Mouse (Mus musculus) lung, postnatal 4 days (tissue): ENCODE measurements around the gene Plekhg1.

Experiments used
- DNase-seq, 2 experiments: peaks; one replicate each; pipeline ENCODE4 v3.0.0; 2021

Plekhg1 gene

DNA sequence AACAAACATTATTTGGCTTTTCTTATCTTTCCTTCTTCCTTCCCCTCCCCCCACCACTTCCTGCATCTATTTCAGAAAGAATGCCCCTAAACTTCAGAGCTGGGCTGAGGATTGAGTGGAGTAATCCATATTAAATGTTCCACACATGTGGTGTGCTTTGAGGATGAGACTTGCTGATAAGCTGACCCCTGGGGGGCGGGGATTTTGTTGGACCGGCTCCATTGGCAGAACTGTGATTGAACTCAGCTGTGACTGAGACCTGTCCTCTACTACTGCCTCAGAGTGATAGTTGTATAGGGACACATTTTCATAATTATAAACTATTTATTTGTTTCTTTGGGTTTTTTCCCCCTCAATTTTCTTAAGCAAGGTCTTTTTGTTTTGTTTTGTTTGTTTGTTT, 2.9 kb downstream of the Plekhg1 start:
- peak; percentile 38 to 70 for DNase-seq

DNA sequence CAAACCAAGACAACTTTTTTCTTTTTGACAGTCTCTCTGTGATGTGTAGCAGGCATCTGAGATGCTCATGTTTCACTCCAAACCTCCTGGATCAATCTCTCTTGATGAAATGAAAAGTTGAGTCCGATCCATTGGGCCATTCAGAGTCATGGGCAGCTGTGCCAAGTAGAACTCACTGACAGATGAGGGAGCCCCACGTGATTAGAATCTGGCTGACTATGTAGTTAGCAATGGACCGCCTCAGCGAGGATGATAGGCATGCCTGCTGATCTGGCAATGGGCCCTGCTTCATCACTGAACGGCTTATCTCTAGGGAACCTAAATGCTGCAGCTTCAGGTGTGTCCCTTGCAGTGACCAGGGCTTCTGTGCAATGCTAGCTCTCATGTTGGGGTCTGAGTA, 3.7 kb downstream of the Plekhg1 start:
- no peak for DNase-seq

DNA sequence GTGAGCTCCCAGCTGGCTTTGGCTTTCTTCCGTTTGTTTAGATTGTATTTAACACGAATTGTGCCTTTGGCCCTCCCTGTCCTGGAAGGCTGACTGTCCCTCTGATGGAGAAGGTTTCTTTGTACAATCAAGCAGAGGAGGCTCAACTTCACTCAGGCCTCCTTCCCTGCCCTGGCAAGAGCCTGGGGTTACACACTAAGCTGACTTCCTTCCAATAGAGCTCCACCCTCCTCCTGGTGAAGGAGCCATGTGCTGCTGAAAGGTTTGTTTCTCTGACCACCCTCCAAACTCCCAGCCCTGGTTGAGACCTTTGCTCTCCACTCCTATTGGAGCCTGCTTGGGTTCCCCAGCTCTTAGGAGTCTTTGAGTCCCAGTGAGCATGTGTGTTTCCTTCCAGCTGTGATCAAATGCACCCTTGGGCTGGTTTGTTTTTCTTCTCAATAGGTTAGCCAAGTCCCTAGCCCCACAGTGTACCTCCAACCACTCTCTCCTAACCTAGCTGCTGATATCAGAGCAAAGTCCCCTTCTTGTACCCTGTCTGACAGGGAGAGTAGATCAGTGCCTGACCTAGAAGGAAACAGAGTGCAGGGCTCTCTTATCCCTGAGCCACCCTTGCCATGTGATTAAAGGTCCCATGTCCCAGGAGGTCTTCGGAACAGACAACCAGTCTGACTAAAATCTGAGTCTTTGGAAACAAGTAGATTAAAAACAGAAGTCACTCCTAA, 6.8 kb downstream of the Plekhg1 start:
- no peak for DNase-seq

DNA sequence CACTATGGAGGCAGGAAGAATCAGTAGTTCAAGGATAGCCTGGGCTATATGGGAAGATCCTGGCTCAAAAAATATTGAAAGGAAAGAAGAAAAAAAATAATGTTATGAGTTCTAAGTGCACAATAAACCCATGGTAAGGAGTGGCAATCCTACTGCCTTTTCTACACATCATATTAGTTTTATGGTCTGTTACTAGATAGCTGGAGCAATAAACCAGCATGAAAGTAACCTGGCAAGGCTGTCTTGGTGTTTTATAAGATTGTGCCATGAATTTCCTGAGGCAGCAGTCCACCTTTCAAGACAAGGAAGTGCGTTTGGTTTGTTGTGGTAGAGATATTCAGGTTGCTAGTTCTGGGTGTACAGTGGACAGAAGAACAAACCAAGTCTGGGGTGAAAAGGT, 9.4 kb downstream of the Plekhg1 start:
- DNase-seq, result no peak

DNA sequence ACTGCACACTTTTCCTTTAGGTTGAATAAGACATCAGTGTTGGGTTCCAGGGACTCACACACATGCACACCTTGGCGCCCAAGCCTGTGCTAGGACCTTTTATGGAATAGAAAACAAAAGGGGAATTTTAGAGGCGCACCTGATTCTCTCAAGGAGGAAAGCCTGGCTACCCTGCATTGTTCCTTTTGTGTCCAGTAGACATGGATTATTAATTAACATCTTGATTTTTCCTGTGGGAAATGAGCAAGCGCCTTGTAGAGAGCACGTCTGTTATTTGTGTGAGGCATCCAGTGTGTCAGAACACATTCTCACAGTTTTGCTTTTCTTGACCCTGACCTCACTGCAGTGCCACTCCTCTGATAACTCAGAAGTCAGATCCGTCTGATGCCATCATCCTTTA, 21.8 kb downstream of the Plekhg1 start:
- no peak for DNase-seq

DNA sequence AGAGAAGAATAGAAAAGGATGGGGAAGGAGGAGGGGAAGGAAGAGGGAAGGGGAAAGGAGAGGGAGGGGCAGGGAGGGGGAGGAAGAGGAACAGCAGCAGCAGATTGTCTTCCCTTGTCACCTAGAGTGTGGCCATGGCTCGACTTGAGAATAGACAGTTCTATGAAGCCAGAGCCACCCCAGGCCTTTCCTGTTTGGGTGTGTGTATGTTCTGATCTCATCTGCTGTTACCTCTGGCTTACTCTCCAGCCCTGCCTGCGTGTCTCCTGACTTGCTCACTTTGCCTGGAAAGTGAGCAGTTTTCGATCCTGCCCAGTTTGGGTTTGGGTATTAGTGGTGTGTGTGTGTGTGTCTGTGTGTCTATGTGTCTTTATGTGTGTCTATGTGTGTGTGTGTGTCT, 23.0 kb downstream of the Plekhg1 start:
- DNase-seq, result no peak

DNA sequence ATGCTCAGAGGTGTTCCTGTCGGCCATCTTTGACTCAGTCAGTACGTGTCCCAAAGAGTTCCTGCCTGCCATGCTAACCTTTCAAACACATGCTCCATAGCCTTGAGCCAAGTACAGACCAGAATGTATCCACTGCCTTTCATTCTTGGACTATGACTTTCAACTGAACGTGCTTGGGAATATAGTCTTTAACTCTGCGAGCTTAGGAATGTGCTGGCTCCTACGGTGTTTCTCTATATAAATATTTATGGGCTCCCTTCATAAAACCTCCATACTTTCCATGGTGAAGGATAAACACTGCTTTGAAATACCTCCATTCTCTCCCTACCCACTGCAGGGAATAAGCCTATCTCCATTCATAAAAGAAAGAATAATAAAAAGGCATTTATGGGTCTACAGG, 29.0 kb downstream of the Plekhg1 start:
- DNase-seq, result no peak

DNA sequence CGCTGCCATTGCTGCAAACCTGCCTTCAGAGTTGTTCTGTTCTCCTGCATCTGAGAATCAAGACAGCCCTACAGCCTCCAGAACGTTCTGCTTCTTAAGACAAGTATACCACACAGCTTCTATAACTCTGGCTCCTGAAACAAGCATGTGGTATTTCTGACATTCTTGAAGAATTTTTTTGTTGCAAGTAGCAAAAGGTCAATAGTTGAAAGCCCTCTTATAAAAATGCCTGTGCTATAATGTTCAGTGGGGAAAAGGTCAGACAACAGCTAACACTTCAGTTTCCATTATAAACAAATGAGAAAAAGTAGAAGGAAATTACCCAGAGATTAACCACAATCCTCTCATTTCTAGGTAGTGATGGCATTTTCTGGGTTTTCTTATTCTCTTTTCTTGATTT, 34.2 kb downstream of the Plekhg1 start:
- no peak for DNase-seq

DNA sequence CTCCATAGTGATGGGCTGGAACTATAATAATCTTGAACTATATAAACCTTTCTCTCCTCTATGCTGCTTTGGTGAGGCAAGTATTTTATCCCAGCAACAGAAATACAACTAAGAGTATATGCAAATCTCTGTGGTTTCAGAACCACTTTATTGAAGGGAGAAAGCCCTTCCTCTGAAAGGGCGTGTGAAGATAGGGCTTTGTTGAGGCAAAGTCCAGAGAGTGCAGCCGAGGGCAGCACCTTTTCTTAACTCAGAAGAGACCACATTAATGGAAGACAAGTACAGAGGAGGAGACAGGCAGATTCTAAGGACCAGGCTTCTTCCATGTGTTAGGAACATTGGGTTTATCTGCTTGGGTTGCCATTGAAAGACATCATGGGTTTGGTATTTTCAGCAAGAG, 36.6 kb downstream of the Plekhg1 start:
- DNase-seq, result no peak

DNA sequence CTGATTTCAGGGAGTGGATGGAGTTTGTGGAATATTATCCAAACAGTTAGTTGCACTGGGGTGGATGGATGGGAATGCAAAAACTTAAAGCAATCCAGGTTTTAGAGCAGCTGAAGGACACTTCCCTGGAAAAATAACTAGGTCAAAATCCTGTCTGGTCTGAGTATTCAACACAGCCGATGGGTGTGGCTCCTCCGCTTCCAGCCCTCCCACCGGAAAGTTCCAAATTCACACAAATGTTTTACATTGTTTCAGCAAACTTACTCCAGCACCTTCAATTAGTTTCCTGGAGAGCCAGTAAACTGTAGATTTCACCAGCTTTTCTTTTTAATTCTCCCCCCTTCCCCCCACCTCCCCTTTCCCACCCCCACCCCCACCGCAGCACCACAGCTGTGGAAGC, 45.2 kb downstream of the Plekhg1 start:
- no peak for DNase-seq

DNA sequence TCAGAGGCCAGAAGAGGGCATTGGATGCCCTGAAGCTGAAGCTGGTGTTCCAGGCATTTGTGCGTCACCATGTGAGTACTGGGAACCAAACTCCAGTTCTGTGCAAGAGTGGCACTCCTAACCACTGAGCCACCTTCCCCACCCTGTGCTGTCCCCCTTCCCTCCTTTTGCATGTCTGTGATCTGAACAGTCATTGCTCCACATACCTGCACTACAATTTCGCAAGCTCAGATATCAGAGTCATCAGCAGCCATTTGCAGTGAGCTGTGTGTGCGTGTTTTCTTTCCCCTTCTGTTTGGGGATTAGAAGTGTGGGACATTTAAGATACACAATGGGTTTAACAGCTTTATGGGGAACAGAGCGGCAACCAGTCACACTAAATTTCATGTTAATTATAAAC, 46.4 kb downstream of the Plekhg1 start:
- no peak for DNase-seq

DNA sequence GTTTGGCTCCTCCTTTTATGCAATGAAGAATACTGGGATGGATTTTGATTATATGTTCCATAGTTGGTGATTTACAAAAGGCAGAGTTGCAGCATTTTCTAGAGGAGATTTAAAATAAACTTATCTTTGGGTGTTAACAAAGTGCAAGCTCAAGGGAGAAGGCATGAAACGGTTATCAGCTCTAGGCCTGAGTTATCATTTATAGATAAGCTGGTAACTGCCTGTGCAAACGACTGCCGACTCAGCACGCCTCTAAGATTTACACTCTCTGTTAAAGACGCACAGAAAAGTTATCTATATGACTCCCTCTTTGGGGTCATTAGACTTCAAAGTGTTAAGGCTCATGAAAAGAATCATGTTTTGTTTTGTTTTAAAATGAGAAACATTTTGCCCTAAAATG, 46.8 kb downstream of the Plekhg1 start:
- no peak for DNase-seq

DNA sequence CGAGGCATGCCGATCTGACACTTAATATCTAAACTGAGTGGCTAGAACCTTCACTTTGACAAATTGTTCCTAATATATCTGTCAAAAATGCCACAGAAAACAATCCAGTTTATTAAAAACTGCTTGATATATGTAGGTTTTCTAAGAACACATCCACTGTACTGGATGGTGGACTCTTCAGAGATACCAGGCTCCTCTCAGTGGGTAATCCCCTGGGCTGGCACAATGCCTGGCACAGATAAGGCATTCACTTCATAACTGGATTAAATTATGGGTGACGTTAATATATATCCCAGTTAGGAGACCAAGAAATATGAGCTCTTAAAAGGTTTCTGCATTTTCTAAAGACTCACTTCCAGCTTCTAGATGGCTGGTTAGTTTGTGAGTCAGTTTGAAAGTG, 53.7 kb downstream of the Plekhg1 start:
- no peak for DNase-seq

DNA sequence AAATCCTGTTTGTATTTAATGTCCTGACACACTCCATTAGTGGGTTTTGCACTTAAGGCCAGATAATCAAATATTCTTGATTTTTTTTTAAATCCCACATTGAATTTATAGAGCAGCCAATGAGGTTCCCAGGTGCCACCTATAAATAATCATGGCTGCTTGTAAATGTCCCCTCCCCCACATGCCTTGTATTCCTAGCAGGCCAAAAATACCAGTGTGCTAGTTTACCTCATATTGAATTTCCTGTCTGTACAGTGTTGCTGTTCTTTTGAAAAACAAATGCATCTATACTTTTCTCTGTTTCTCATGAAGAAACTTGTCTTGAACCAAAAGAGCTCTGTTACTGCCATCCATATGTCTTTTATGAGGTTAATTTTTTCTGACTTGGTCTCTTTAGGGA, 59.3 kb downstream of the Plekhg1 start:
- DNase-seq, result no peak

DNA sequence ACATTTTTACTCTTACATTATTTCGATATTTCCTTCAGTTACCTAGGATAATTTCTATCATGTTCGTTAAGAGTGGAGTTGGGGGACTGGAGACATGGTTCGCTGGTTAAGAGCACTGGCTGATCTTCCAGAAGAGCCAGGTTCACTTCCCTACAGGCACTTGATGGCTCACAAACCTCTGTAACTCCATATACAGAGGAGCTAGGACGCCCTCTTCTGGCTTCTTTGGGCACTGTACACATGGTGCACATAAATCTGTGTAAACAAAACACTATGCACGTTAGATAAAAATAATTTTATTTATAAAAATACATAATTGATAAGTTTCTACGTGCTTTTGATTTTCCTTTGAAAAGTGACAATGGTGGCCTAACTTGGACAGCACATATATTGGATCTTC, 61.1 kb downstream of the Plekhg1 start:
- no peak for DNase-seq

DNA sequence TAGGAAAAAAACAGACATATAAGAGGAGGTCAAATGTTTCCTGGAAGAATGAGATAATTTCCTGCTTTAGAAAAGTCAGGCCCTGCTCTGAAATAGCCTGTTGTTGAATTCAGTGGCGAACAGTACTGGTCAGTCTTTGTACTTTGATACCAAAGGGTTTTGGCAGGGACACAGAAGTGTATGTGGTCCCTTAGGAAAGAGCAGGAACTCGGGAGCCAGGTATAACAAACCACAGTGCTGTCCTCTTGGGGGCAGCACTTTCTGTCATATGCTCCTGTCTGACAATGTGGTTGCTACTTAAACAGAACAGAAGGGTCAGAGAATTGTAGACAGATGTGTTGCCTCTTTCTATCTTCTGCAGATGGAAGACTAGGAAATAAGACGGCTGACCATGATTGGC, 65.2 kb downstream of the Plekhg1 start:
- peak in 1 of 2 experiments; percentile 16 for DNase-seq

DNA sequence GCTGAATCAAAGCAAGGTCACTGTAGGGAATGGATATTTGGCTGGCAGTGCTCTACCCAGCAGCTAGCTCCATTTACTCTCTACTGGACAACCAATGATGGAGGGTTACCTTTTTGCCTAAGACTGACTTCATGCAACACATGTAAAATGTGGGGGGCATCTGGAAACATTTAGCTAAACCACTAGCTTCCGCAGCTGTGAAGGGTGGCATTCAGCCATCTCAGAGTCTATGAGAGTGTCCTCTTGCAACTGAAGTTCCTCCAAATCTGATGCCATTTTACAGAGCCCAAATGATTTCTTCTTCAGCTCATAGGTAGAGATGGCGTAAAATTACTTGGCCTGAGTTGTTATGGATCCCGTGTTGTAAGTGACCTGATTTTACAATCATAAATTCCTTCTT, 67.8 kb downstream of the Plekhg1 start:
- DNase-seq, result no peak

DNA sequence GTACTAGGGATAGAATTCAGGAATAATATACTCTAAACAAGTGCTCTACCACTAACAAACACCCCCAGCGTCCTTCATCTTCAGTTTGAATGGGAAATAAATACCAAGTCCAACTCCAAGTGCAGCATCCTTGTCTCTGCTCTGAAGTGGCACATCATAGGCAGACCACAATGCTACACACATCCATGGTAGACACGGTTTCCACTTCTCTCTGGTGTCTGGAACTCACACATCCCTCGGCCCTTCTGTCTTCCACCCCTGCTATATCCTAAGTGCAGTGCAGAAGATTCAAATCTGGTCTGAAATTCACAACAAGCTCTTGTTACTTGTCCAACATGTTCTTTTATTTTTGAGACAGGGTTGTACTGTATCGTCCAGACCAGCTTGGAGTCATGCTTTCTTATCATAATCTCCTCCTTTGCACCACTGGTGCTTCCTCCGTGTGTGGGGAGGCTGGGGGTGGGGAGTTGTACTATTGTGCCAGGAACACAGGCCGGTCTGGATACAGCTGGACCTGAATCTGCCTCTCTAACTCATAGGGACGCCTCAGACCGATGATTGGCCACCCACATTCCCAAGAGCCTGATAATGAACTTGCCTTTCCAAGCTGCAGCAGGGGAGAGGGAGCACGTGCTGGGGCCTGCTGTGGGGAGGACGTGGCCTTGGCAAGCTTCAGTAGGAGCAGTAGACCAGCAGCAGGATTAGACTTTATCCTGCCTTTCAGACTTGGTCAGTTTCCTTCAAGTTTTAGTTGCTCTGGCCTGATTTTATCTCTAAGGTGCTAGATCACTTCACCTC, 70.5 kb downstream of the Plekhg1 start:
- peak in 1 of 2 experiments; percentile 45 for DNase-seq

DNA sequence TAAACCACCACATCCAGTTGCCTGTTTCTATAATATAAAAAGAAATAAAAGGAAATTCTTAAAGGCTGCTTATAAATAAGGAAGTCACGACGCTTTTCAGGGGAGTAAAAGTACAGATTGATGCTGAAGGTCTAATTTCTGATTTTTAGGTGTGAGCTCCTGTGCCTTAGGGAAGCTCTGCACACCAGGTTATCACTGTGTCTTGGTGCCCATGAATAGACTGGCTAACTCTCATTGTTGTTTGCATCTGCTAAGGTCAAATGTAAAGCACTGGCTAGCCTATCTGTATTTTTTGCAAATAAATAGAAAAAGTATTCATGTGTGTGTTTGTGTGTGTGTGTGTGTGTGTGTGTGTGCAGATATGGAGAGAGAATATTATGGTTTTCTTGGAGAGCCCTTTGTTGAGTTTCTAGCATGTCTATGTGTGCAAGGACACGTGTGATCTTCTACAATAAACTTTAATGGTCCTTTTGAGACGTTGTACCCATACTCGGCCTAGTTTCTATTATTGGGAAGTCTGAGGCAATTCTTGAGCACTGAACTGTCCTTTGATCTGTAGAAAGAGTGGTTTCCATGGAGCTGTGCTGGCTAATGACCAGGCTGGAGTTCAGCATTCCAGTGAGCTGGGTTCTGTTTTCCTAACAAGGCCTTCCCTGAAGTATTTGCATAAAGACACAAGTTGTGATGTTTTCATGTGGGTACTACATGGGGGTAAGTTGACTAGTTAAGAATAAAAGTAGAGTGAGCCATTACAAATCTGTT, 79.0 kb downstream of the Plekhg1 start:
- DNase-seq, result peak in 1 of 2 experiments; percentile 27

DNA sequence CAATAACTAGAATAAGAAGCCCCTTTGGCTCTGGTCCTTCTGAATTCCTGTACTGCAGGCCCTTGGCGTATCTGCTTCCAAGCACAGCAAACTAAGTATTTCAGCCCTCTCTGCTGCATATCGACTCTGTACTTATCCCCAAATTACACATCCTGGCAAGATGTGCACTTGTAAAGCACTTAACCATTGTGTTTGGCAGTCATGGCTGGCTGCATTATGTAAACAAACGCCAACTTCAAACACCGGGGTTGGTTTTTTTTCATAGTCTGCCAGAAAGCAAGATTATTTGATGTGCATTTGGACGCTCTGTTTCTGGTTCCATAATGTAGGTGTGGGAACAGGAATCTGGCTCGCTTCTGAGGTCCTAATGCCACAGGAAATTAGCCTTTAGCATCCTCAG, 83.7 kb downstream of the Plekhg1 start:
- no peak for DNase-seq

DNA sequence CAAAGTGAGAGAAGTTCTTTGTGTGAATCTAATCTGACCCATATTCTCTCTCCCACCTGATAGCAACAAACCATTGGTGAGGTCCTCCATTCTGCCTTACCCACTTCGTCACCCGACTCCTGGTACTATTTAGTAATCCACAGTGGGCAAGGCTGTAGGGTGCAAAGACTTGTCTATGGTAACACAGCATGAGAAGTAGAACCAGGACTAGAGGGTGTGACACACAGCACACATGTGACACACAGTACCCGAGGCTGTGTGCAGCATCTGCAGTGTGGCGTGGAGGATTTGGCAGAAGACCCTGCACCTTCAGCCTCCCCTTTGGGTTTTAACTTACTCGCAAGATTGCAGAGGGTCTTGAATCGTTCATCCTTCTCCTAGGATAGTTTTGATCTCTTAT, 85.9 kb downstream of the Plekhg1 start:
- DNase-seq, result no peak

DNA sequence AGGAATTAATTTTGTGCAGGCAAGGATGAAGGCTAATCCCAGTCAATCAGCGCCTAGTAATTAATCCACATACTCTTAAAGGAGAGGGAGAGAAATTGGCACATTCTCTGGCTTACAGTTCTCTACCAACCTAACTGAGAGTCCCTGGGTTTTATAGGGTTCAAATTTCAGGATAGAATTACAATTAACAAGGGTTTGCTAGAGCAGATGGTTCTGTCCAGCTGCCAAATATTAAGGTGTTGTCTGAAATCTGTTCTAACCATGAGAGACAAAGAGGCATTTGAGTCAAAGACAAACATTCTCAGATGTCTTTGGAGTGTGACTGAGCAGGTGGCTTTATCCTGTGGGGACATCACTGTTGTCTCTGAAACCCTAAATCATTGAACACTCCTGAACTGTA, 87.2 kb downstream of the Plekhg1 start:
- DNase-seq, result no peak

DNA sequence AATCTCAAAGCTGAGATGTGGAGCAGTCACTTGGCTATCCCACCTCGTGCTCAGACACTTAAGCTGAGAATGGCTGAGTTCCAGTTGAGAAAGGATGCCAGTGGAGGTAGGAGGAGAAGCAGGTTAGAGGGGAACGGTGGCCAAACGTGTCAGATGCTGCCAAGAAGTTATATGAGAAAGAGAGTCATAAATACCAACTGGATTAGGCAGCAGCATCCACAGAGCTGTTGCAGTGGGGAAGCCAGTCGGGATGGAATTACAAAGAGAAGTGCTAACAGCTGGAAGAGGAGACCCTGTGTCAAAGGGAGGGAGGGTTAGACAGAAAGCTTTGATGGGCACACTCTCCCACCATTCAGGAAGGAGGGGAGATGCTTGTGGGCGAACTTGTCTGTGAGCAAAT, 89.3 kb downstream of the Plekhg1 start:
- no peak for DNase-seq

DNA sequence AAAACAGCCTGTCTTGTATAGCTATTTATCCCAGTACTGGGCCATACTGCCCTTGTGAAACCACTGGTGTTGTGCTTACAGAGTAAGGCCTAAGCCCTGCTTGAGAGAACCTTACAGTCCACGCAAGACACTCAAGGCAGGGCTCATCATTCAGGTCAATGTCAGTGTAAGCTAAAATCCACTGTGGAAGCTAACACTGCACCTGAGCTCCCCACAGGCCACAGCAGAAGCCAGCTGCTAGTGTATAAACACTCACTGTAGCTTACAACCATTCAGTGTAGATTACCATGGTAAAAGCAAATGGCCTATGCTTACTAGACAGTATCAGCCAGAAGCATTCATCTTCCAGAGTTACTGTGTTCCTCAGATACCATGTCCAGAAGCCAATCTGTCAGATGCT, 90.5 kb downstream of the Plekhg1 start:
- no peak for DNase-seq
